Mouse (Mus musculus) CD4-positive, CD25-positive, alpha-beta regulatory T cell, adult 2 months (primary cell): ENCODE results near the gene Clns1a.
A peak's percentile ranks its signal among the peaks of the same experiment; 100 is the strongest.

ENCODE experiments used
- DNase-seq: peaks from one replicate; pipeline ENCODE4 v3.0.0-alpha.2; 2012; ENCODE audit warnings: low read depth, low spot score

Gene Clns1a

DNA sequence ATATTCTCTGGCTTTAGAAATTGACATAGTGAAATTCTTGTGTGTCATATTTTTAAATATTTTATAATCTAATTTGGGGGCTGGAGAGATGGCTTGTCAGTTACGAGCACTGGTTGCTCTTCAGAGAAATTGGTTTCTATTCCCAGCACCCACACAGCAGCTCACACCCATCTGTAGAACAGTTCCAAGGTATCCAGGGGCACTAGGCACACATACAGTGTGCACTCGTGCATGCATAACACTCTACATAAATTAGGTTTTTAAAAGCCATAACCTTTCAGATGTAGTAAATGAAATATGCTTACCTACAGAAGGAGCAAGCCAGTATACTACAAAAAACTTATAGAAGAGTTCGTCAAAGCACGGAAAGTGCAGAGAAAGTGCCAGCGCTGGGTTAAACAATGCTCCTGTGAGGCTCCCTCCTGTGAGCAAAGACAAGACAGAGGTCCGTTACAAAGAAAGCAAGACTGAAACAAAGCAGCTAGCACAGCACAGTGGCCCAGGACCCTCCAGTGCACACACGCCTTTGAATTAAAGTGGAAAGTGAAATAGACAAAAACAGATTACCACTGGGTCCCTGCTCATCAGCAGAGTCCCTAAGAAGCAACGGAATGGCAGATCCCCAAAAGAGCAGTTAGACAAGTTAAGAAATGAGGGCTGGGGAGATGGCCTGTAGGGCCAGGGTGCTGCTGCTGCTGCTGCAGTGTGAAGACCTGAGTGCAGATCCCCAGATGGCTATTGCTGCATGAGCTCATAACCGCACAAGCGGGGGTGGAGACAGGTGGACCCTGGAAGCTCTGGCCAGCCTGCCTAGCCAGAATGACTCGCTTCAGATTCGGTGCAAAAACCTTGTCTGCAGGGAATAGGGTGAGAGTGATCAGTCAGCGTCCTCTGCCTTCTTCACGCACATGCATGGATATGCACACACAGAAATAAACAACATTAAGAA is 32.5 kb downstream of the Clns1a start:
- DNase-seq, result no peak

DNA sequence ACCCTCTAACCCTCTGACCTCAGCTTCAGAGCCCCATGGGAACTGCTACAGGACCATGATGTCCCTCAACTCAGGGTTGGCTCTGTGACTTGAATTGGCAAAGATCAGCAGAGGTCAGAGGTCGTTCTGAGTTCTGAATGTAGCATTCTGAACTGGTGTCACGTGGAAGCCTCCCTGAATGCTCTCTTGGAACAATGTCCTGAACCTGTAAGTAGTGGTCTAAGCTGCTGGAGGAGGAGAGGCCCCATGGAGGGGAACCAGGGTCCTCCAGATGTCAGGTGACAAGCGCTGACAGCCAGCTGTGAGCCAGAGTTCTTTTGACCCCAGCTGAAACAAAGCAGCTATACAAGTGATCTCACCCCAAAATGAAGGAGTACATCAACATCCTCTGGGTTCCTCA is 34.0 kb downstream of the Clns1a start:
- no peak for DNase-seq

- DNase-seq, result no peak
Observed at GRCm38 (mm10) chr7:97733606-97734005, 37.2 kb downstream of the Clns1a start.

GRCm38 (mm10) chr7:97735021-97735420 is 38.6 kb downstream of the Clns1a start:
- DNase-seq, result no peak

GRCm38 (mm10) chr7:97735886-97736420 is 39.5 kb downstream of the Clns1a start:
- no peak for DNase-seq

DNA sequence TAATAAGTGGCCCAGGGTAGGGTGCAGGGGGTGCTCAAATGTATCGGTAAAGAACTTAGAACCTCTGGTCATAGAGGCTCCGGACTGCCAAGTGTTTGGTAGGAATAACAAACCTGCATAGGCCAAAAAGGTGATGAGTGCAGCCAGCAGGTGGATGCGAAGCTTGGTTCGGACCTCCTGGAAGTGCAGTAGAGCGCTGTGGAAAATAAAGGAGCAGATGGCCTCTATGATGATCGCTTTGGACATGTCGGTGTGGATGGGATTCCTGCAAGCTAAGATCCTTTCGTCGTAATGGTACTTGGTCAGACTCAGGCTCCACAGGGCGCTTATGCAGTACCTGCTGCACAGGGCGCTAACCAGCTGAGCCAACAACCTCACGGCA is 40.8 kb downstream of the Clns1a start:
- DNase-seq, result no peak

DNA sequence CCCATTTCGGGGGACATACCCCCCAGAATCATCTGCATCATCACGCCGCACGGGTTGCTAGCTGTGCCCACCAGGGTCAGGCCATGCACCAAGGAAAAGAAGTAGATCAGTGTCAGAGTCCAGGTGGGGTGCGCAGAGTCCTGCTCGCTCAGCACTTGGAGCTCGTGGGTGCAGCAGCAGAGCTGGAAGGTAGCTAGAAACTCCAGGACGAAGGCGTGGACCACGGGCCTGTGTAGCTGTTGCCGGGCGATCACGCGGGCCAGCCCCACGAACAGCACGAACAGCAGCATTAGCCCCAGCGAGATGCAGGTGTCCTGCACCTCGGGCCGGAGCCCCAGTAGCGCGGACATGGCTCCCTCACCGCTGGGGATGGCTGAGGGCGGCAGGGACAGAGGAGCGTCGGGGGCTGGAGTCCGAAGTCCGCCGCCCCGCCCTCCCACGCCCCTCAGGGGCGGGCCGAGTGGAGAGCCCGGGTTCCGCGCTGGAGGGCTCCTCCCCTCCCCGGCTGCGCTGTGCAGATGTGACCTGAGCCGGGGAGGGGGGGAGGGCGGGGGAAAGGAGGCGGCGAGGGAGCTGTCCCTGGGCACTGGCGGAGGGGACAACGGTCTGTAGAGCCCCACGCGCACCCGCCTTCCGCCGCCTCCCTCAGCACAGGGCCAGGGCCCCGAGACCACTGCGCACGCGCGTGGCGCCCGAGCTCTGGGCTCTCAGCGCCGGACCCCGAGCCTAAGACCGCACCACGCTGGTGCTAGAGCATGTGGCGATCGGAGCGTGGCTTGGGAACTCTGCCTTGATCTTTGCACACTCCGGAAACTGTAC is 41.4 kb downstream of the Clns1a start, which contains the start of gene Aqp11:
Gene Aqp11, minus strand, starts transcription at position 652 of the 819 bp plus-strand sequence.
- peak; percentile 69 for DNase-seq

DNA sequence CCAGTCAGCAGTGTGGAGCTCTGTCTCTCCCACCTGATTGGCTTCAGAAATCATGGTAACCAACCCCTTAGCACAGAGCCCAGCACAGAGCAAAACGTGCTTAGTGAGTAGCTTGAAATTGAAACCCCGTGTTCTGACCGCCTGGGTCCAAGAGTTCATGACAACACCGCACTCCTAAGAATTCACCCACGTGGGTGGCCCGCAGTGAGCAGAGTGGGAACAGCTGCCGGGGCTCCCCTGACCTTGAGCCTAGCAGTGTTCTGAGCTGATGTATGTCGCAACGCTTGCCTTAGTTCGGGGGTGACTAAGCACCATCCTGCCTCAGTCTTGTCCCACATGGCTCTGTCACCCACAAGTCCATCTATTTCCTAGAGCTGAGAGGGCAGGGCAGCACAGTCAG is 44.5 kb downstream of the Clns1a start:
- no peak for DNase-seq

DNA sequence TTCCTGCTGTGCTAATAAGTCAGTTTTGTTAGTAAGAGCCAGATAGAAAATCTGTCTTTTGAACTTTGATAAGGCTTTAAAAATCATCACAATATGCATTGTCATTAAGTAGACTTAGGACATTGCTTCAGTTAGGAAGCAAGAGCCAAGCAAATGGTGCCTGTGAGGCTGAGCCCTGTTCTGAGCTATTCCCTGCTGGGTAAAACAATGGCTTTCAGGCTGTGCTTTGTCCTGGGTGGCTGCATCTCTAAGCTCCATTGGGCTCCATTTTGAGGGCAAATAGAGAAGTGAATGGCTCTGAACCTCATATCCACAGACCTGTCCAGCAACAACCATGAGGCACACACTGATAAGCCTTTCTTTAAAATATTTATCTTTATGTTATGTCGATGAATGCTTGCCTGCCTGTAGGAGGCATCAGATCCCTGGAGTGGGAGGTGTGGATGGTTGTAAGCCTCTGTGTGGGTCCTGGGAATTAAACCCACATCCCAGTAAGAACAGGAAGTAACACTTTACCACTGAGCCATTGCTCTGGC is 45.4 kb downstream of the Clns1a start:
- no peak for DNase-seq

GRCm38 (mm10) chr7:97745299-97745698 is 48.9 kb downstream of the Clns1a start:
- peak; percentile 89 for DNase-seq

DNA sequence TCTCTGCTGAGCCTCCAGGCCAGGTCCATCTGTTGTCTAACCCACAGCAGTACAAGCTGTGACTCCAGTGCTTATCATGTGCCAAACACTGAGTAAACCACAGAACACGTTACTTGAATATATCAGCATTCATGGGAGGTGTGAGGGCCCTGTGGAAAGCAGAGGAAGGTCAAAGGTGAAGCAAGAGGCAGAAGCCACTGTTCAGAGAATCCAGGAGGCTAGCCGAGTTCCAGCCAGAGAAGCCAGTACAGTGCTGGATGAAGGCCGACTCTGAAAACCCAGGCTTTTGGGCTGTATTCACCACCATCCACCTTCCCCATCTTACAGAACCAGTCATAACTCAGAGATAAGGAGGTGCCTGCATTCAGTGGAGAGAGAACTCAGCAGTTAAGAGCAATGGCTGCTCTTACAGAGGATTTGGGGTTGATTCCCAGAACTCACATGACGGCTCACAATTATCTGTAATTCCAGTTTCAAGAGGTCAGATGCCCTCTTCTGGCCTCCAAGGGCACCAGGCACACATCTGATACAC is 50.8 kb downstream of the Clns1a start:
- DNase-seq, result no peak

DNA sequence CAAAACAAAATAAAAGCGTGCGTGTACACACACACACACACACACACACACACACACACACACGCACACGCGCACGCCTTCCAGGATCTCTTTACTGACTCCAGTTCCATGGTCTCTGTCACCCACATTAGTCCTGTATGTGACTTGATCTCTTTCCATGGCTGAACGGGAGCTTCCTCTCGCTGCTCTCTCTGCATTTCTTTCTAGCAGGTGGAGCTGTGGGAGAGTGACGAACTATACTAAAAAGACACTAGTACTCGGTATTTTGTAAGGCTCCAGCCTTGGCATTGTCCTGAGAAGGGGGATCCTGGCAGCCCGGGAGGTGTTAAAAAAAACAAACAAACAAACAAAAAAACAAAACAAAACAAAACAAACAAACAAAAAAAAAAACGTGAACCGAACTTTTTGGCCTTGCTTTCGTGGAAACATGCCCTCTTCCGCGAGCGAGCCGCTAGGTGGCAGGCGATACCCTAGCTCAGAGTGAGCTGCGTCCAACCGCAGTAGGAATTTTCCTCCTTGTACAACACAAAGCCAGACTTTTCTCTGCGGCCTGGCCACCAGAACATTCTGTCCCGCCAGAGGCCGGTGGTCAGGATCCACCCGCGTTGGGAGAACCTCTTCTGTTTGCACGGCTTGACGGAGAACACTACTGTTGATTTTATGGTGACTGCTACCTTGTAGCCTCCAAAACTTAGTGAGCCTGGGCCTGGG is 51.5 kb downstream of the Clns1a start:
- DNase-seq, result peak; percentile 88

DNA sequence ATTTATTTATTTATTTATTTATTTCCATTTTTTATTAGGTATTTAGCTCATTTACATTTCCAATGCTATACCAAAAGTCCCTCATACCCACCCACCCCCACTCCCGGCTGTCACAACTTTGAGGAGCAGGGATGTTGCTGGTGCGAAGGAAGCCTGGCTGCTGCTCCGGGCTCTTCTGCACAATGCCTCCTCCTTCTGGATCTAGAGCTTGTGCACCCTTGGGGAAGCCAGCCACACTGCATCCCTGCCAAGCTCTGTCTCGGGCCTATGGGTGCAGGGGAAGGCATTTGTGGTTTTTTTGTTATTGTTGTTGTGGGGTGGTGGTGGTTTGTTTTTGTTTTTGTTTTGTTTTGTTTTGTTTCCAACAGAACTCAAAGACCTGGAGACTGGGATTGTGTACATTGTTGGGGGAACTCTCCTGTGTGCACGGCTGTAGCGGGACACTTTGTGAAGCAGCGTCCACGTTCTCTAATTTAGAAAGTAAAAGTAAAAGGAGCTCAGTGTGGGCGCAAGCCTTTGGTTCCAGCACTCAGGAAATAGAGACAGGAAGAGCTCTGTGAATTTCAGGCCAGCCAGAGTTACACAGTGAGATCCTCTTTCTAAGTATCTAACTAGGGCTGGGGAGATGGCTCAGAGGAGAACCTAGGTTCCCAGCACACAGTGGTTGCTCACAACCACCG is 52.2 kb downstream of the Clns1a start:
- peak; percentile 68 for DNase-seq

- peak; percentile 77 for DNase-seq
Observed at GRCm38 (mm10) chr7:97749207-97750190, 53.1 kb downstream of the Clns1a start.

GRCm38 (mm10) chr7:97756967-97757881 is 60.8 kb downstream of the Clns1a start:
- no peak for DNase-seq

DNA sequence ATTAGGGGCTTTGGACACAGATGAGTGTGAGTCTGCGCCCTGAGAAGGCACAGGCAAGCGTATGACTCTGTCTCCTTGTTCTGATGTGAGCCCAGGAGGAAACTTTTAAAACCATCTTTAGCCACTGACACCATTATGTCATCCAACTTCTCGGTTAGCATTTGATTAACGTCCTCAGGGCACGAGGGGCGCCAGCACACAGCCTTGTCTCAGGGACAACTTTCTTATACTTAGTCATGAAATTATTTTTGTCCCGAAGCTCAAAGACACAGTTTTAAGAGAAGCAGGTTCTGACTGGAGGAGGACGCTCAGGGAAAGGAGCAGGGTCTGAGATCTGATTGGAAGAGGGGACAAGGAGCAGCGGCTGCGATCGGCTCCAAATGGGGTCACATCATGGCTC is 68.2 kb downstream of the Clns1a start:
- DNase-seq, result no peak

- no peak for DNase-seq
Observed at GRCm38 (mm10) chr7:97765181-97765962, 68.9 kb downstream of the Clns1a start.
